Mouse (Mus musculus): ENCODE results near the gene Fstl4. TPM values are rescaled to one million over a fixed set of nuclear protein-coding genes. Genes with fewer than 3 reads are reported as not detected.

The Fstl4 gene
- polyA plus RNA-seq (2012; rRNA removed), result under 0.01 and 0.01 TPM in 2 replicates

GRCm38 (mm10) chr11:52764461-52764893 lies at the start of gene Fstl4:
Fstl4 (plus strand) TSS chr11:52764634.

